In the genomic region with DNA sequence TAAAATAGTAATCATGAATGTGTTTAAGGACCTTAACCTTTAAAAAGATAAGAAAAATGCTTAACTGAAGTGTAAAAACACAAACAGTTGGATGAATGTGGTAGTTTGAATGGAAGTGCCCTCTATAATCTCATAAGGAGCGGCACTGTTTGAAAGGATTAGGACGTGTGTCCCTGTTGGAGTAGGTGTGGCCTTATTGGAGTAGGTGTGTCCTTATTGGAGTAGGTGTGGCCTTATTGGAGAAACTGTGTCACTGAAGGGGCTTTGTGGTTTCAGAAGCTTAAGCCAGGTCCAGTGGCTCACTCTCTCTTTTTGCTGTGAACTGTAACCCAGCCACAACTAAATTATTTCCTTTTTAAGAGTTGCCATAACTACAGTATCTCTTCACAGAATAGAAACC, we compare ENCODE assay signal across 10 mouse cellular contexts. TPM values are rescaled to one million over a fixed set of nuclear protein-coding genes. Genes with fewer than 3 reads are reported as not detected.
A peak's percentile ranks its signal among the peaks of the same experiment; 100 is the strongest.
DNase-seq lines count a peak whose midpoint lies in the region; ATAC-seq and TF ChIP-seq lines count a peak whose summit lies in the region.
"Had no signal": no experiment of that assay in that cellular context is flagged by ENCODE, and none has a peak within 500 bp of the region (broad histone marks: within the 10 kb centered on the region; RNA-seq: fewer than 3 reads in every experiment).

No protein-coding gene starts in this region.

- no peak for TF ChIP-seq EP300 in lung, postnatal 0 days (IDR thresholded peaks at IDR 0.05)

- H3K9me3 ChIP-seq in forebrain, embryonic 11.5 days (ENCODE audit: control insufficient read depth, low read length) = peaks cover 4% of the 10 kb centered on the region
- peaks cover 6% of the 10 kb centered on the region; the same call in 1 of the 2 replicates for H3K9me3 ChIP-seq in forebrain, embryonic 15.5 days
- no peaks in the 10 kb centered on the region for H3K9me3 ChIP-seq in lung, embryonic 14.5 days (ENCODE audit: low read depth, low read length)
- no peaks in the 10 kb centered on the region for H3K9me3 ChIP-seq in lung, postnatal 0 days (ENCODE audit: low read length)
- no peaks in the 10 kb centered on the region for H3K9me3 ChIP-seq in embryonic facial prominence, embryonic 13.5 days

- H3K9ac ChIP-seq in forebrain, embryonic 11.5 days (ENCODE audit: low read length) = no peak overlapping the region
- H3K9ac ChIP-seq in forebrain, embryonic 15.5 days (replicated peaks) = no peak overlapping the region
- no peak overlapping the region for H3K9ac ChIP-seq in lung, embryonic 14.5 days
- H3K9ac ChIP-seq in lung, postnatal 0 days (replicated peaks; ENCODE audit: low read depth) = no peak overlapping the region
- no peak overlapping the region for H3K9ac ChIP-seq in embryonic facial prominence, embryonic 13.5 days

- ATAC-seq in forebrain, embryonic 11.5 days (replicated peaks; ENCODE audit: low FRiP score) = 0 out of 2 replicates have a peak, but pooled peaks have one; percentile 28
- no peak for ATAC-seq in forebrain, embryonic 15.5 days (replicated peaks)
- ATAC-seq in lung, embryonic 14.5 days (ENCODE audit: insufficient read depth) = no peak
- ATAC-seq in lung, postnatal 0 days = no peak
- ATAC-seq in embryonic facial prominence, embryonic 13.5 days (ENCODE audit: insufficient number of reproducible peaks, insufficient read depth, low FRiP score, low TSS enrichment, low read depth) = no peak

- no peaks in the 10 kb centered on the region for H3K36me3 ChIP-seq in forebrain, embryonic 11.5 days (ENCODE audit: control insufficient read depth, insufficient read depth, low read length)
- no peaks in the 10 kb centered on the region for H3K36me3 ChIP-seq in forebrain, embryonic 15.5 days
- no peaks in the 10 kb centered on the region for H3K36me3 ChIP-seq in lung, embryonic 14.5 days (ENCODE audit: insufficient read depth)
- H3K36me3 ChIP-seq in lung, postnatal 0 days (ENCODE audit: insufficient read depth, low read length) = no peaks in the 10 kb centered on the region
- no peaks in the 10 kb centered on the region for H3K36me3 ChIP-seq in embryonic facial prominence, embryonic 13.5 days

- no peak for DNase-seq in forebrain, embryonic 11.5 days (ENCODE audit: low spot score)
- DNase-seq in lung, embryonic 14.5 days = peak; percentile 13
- DNase-seq in lung, postnatal 0 days (ENCODE audit: low spot score) = no peak
- peak; percentile 56 for DNase-seq in retina, embryonic 14.5 days (ENCODE audit: low spot score)
- DNase-seq in layer of hippocampus, adult 8-10 months (ENCODE audit: low spot score in 2 of 2) = no peak
- DNase-seq in adrenal gland, postnatal 36 days = no peak
- DNase-seq: kidney, adult 11 months; thymus, adult 18-20 months had no signal

- H3K27ac ChIP-seq in forebrain, embryonic 11.5 days (ENCODE audit: low read depth, low read length) = no peak overlapping the region
- H3K27ac ChIP-seq in forebrain, embryonic 15.5 days (replicated peaks) = no peak overlapping the region
- no peak overlapping the region for H3K27ac ChIP-seq in lung, embryonic 14.5 days (ENCODE audit: low read depth)
- H3K27ac ChIP-seq in lung, postnatal 0 days (ENCODE audit: low read length) = no peak overlapping the region
- H3K27ac ChIP-seq in embryonic facial prominence, embryonic 13.5 days = no peak overlapping the region

- no peak for TF ChIP-seq CTCF in lung, embryonic 14.5 days (IDR thresholded peaks at IDR 0.05; ENCODE audit: low read depth)
- no peak for TF ChIP-seq CTCF in lung, postnatal 0 days (IDR thresholded peaks at IDR 0.05)

- 0 out of 2 replicates have a peak, but pooled peaks cover 2% of the 10 kb centered on the region for H3K4me1 ChIP-seq in forebrain, embryonic 11.5 days (replicated peaks; ENCODE audit: control insufficient read depth, insufficient read depth, low read length)
- H3K4me1 ChIP-seq in forebrain, embryonic 15.5 days = peaks cover 6% of the 10 kb centered on the region
- peaks cover 5% of the 10 kb centered on the region; the same call in 1 of the 2 replicates for H3K4me1 ChIP-seq in lung, embryonic 14.5 days (ENCODE audit: insufficient read depth)
- peaks cover 5% of the 10 kb centered on the region for H3K4me1 ChIP-seq in lung, postnatal 0 days (ENCODE audit: insufficient read depth, low read depth, low read length)
- H3K4me1 ChIP-seq in embryonic facial prominence, embryonic 13.5 days = peaks cover 10% of the 10 kb centered on the region; the same call in 1 of the 2 replicates

- no peak overlapping the region for H3K4me3 ChIP-seq in forebrain, embryonic 11.5 days (ENCODE audit: low read depth, low read length)
- H3K4me3 ChIP-seq in forebrain, embryonic 15.5 days = no peak overlapping the region
- H3K4me3 ChIP-seq in lung, embryonic 14.5 days (ENCODE audit: low read depth, low read length) = no peak overlapping the region
- H3K4me3 ChIP-seq in lung, postnatal 0 days (ENCODE audit: low read depth, low read length) = no peak overlapping the region
- no peak overlapping the region for H3K4me3 ChIP-seq in embryonic facial prominence, embryonic 13.5 days

- WGBS in forebrain, embryonic 11.5 days = 1% methylated on average over 2 of the region's 2 CpGs
- 6% methylated on average over 2 of the region's 2 CpGs for WGBS in forebrain, embryonic 15.5 days
- WGBS in lung, embryonic 14.5 days = 12% methylated on average over 2 of the region's 2 CpGs
- 17% methylated on average over 2 of the region's 2 CpGs for WGBS in lung, postnatal 0 days
- WGBS in embryonic facial prominence, embryonic 13.5 days = 5% methylated on average over 2 of the region's 2 CpGs

- H3K27me3 ChIP-seq in forebrain, embryonic 11.5 days (ENCODE audit: control insufficient read depth, insufficient read depth, low read length) = no peaks in the 10 kb centered on the region
- peaks cover 8% of the 10 kb centered on the region for H3K27me3 ChIP-seq in forebrain, embryonic 15.5 days
- no peaks in the 10 kb centered on the region for H3K27me3 ChIP-seq in lung, embryonic 14.5 days (ENCODE audit: insufficient read depth, low read length)
- H3K27me3 ChIP-seq in lung, postnatal 0 days (replicated peaks; ENCODE audit: insufficient read depth, low read length) = no peaks in the 10 kb centered on the region
- H3K27me3 ChIP-seq in embryonic facial prominence, embryonic 13.5 days = peaks cover 29% of the 10 kb centered on the region

- no peak overlapping the region for H3K4me2 ChIP-seq in forebrain, embryonic 11.5 days (ENCODE audit: low read depth, low read length, severe bottlenecking)
- H3K4me2 ChIP-seq in forebrain, embryonic 15.5 days (replicated peaks) = no peak overlapping the region
- peak overlapping the region; percentile 71 for H3K4me2 ChIP-seq in lung, embryonic 14.5 days
- H3K4me2 ChIP-seq in lung, postnatal 0 days (replicated peaks; ENCODE audit: low read depth, low read length) = no peak overlapping the region
- H3K4me2 ChIP-seq in embryonic facial prominence, embryonic 13.5 days = 0 out of 2 replicates have a peak overlapping the region, but pooled peaks have one; percentile 65

RNA-seq across cellular contexts. Expression of a gene that starts 21.0 kb away (rescaled TPM):
- 13.0 and 13.5 TPM in 2 replicates for polyA plus RNA-seq in forebrain, embryonic 11.5 days (2014; fragmentation: Nextera tagmentation; extraction: Ambion mirVana)
- polyA plus RNA-seq in forebrain, embryonic 15.5 days (2015; fragmentation: Nextera tagmentation; extraction: Ambion mirVana) = 13.0 and 13.2 TPM in 2 replicates
- 12.7 and 13.5 TPM in 2 replicates for polyA plus RNA-seq in lung, embryonic 14.5 days (2014; fragmentation: Nextera tagmentation; extraction: Ambion mirVana)
- polyA plus RNA-seq in lung, postnatal 0 days (2015; fragmentation: Nextera tagmentation; extraction: Ambion mirVana) = 8.4 and 8.7 TPM in 2 replicates
- polyA plus RNA-seq in embryonic facial prominence, embryonic 13.5 days (2015; fragmentation: Nextera tagmentation; extraction: Ambion mirVana) = 13.1 and 14.6 TPM in 2 replicates
- 1 to 10 TPM; 8.0 to 9.0 (median 8.7) TPM for total RNA-seq in layer of hippocampus, adult 8-10 months (2022)
- total RNA-seq in adrenal gland, postnatal 36 days (2021) = 1 to 10 TPM; 6.9 to 8.3 TPM

RNA-seq across cellular contexts. Expression of a gene that starts 33.6 kb away (rescaled TPM):
- polyA plus RNA-seq in forebrain, embryonic 11.5 days (2014; fragmentation: Nextera tagmentation; extraction: Ambion mirVana) = 61.9 and 72.7 TPM in 2 replicates
- 58.3 and 60.9 TPM in 2 replicates for polyA plus RNA-seq in forebrain, embryonic 15.5 days (2015; fragmentation: Nextera tagmentation; extraction: Ambion mirVana)
- 54.5 and 59.3 TPM in 2 replicates for polyA plus RNA-seq in lung, embryonic 14.5 days (2014; fragmentation: Nextera tagmentation; extraction: Ambion mirVana)
- polyA plus RNA-seq in lung, postnatal 0 days (2015; fragmentation: Nextera tagmentation; extraction: Ambion mirVana) = 27.1 and 30.9 TPM in 2 replicates
- polyA plus RNA-seq in embryonic facial prominence, embryonic 13.5 days (2015; fragmentation: Nextera tagmentation; extraction: Ambion mirVana) = 60.5 and 63.8 TPM in 2 replicates
- 10 to 100 TPM; 26.0 to 33.5 (median 30.2) TPM for total RNA-seq in layer of hippocampus, adult 8-10 months (2022)
- total RNA-seq in adrenal gland, postnatal 36 days (2021) = 10 to 100 TPM; 19.4 to 21.2 TPM

Comparison
In these comparisons a context has a peak if more than half of its experiments do, and no peak if none do; other contexts are left out.
1. DNase-seq: peak in lung, embryonic 14.5 days (single experiment) and retina, embryonic 14.5 days (single experiment); none in forebrain, embryonic 11.5 days (single experiment), lung, postnatal 0 days (single experiment), layer of hippocampus, adult 8-10 months (0 of 2) and adrenal gland, postnatal 36 days (0 of 2).
2. H3K4me2 ChIP-seq: peak in lung, embryonic 14.5 days (single experiment) and embryonic facial prominence, embryonic 13.5 days (single experiment); none in forebrain, embryonic 11.5 days (single experiment), forebrain, embryonic 15.5 days (single experiment) and lung, postnatal 0 days (single experiment).